Mouse (Mus musculus) embryo, embryonic 10.5 days (tissue): ENCODE measurements at regions not wholly inside any gene's neighbourhood (a gene's known extent, or its start where the extent isn't known, plus 50 kb on each side); places are given as distances from the start of the nearest gene placed in this dataset.

ENCODE experiments used
- DNase-seq: peaks from one replicate; pipeline ENCODE4 v3.0.0-alpha.2; 2015; ENCODE audit warnings: low spot score

- no peak for DNase-seq
Observed at GRCm38 (mm10) chr16:93130622-93131021, 304.7 kb upstream of the Runx1 start.

- DNase-seq, result no peak
Observed at GRCm38 (mm10) chr16:93123707-93124106, 297.8 kb upstream of the Runx1 start.

GRCm38 (mm10) chr16:93116111-93116969 lies 290.4 kb upstream of the Runx1 start:
- DNase-seq, result no peak

- DNase-seq, result no peak
Observed at GRCm38 (mm10) chr16:93110912-93111311, 285.0 kb upstream of the Runx1 start.

- DNase-seq, result no peak
Observed at GRCm38 (mm10) chr16:93110451-93110850, 284.5 kb upstream of the Runx1 start.

GRCm38 (mm10) chr16:93109683-93110407 lies 283.9 kb upstream of the Runx1 start:
- DNase-seq, result no peak

GRCm38 (mm10) chr16:93107524-93107845 lies 281.5 kb upstream of the Runx1 start:
- no peak for DNase-seq

- no peak for DNase-seq
Observed at GRCm38 (mm10) chr16:93106811-93107523, 281.0 kb upstream of the Runx1 start.

GRCm38 (mm10) chr16:93102174-93102573 lies 276.2 kb upstream of the Runx1 start:
- no peak for DNase-seq

- no peak for DNase-seq
Observed at GRCm38 (mm10) chr16:93098057-93098456, 272.1 kb upstream of the Runx1 start.

GRCm38 (mm10) chr16:93096175-93096574 lies 270.2 kb upstream of the Runx1 start:
- DNase-seq, result no peak

GRCm38 (mm10) chr16:93092796-93093195 lies 266.8 kb upstream of the Runx1 start:
- DNase-seq, result no peak

- DNase-seq, result no peak
Observed at GRCm38 (mm10) chr16:93085227-93085883, 259.4 kb upstream of the Runx1 start.

- DNase-seq, result no peak
Observed at GRCm38 (mm10) chr16:93083756-93084155, 257.8 kb upstream of the Runx1 start.

GRCm38 (mm10) chr16:93083142-93083541 lies 257.2 kb upstream of the Runx1 start:
- DNase-seq, result no peak

- no peak for DNase-seq
Observed at GRCm38 (mm10) chr16:93081533-93081932, 255.6 kb upstream of the Runx1 start.

- peak; percentile 37 for DNase-seq
Observed at GRCm38 (mm10) chr16:93079660-93080390, 253.9 kb upstream of the Runx1 start.

- DNase-seq, result no peak
Observed at GRCm38 (mm10) chr16:93078909-93079308, 253.0 kb upstream of the Runx1 start.

- no peak for DNase-seq
Observed at GRCm38 (mm10) chr16:93075488-93075887, 249.5 kb upstream of the Runx1 start.

GRCm38 (mm10) chr16:93072156-93072555 lies 246.2 kb upstream of the Runx1 start:
- peak; percentile 22 for DNase-seq

GRCm38 (mm10) chr16:93071726-93072125 lies 245.8 kb upstream of the Runx1 start:
- DNase-seq, result peak; percentile 15

GRCm38 (mm10) chr16:93066821-93067220 lies 240.9 kb upstream of the Runx1 start:
- DNase-seq, result no peak
